Mouse (Mus musculus): ENCODE measurements around the gene Krtap5-1. TPM values are rescaled to one million over a fixed set of nuclear protein-coding genes. Genes with fewer than 3 reads are reported as not detected.
"Not testable (repeated sequence)": the region's sequence is repeated elsewhere in the genome, so short reads cannot be mapped to it uniquely, and the experiment has no call there.

Krtap5-1 gene
- not detected in 2 replicates for polyA plus RNA-seq (2015; fragmentation: Nextera tagmentation; extraction: Ambion mirVana)

- not testable (repeated sequence) for H3K4me1 ChIP-seq (ENCODE audit: control insufficient read depth, insufficient read depth, low read length); H3K27me3 ChIP-seq (ENCODE audit: control insufficient read depth, insufficient read depth, low read length); H3K9me3 ChIP-seq (replicated peaks; ENCODE audit: control insufficient read depth, low read length); H3K4me3 ChIP-seq (ENCODE audit: low read length); ATAC-seq (replicated peaks; ENCODE audit: extremely low read depth, insufficient read depth, low FRiP score); H3K27ac ChIP-seq (ENCODE audit: low read length); H3K4me2 ChIP-seq (ENCODE audit: low read depth, low read length); H3K36me3 ChIP-seq (ENCODE audit: control insufficient read depth, insufficient read depth); H3K9ac ChIP-seq (ENCODE audit: low read length)
Observed at GRCm38 (mm10) chr7:142297018-142297417, at the start of gene Krtap5-1. Gene Krtap5-1 (minus strand): TSS chr7:142297118.

- WGBS, result 64% methylated on average over 3 of the region's 3 CpGs
- H3K36me3 ChIP-seq (ENCODE audit: control insufficient read depth, insufficient read depth), result no peaks in the 10 kb centered on the region
- ATAC-seq (replicated peaks; ENCODE audit: extremely low read depth, insufficient read depth, low FRiP score), result no peak; the same call in 1 of the 2 replicates
- H3K4me1 ChIP-seq (ENCODE audit: control insufficient read depth, insufficient read depth, low read length), result peaks cover 18% of the 10 kb centered on the region
- H3K4me3 ChIP-seq (ENCODE audit: low read length), result no peak overlapping the region
- H3K4me2 ChIP-seq (ENCODE audit: low read depth, low read length), result no peak overlapping the region
- H3K9me3 ChIP-seq (replicated peaks; ENCODE audit: control insufficient read depth, low read length), result no peaks in the 10 kb centered on the region
- peak overlapping the region; percentile 25; the same call in 1 of the 2 replicates for H3K9ac ChIP-seq (ENCODE audit: low read length)
- peak overlapping the region; percentile 18; the same call in 1 of the 2 replicates for H3K27ac ChIP-seq (ENCODE audit: low read length)
- H3K27me3 ChIP-seq (ENCODE audit: control insufficient read depth, insufficient read depth, low read length), result no peaks in the 10 kb centered on the region
Observed at GRCm38 (mm10) chr7:142342247-142342640, 45.3 kb upstream of the Krtap5-1 start.

- WGBS, result 62% methylated on average over 10 of the region's 10 CpGs
- peak; percentile 38; the same call in 1 of the 2 replicates for ATAC-seq (replicated peaks; ENCODE audit: extremely low read depth, insufficient read depth, low FRiP score)
- Histone ChIP-seq H3K4me1 (ENCODE audit: control insufficient read depth, insufficient read depth, low read length) (peaks cover 18% of the 10 kb centered on the region), H3K27me3 (ENCODE audit: control insufficient read depth, insufficient read depth, low read length) (no peaks in the 10 kb centered on the region), H3K27ac (ENCODE audit: low read length) (no peak overlapping the region), H3K9me3 (replicated peaks; ENCODE audit: control insufficient read depth, low read length) (no peaks in the 10 kb centered on the region), H3K9ac (ENCODE audit: low read length) (no peak overlapping the region; the same call in 1 of the 2 replicates), H3K4me2 (ENCODE audit: low read depth, low read length) (no peak overlapping the region), H3K4me3 (ENCODE audit: low read length) (no peak overlapping the region), H3K36me3 (ENCODE audit: control insufficient read depth, insufficient read depth) (no peaks in the 10 kb centered on the region)
Observed at GRCm38 (mm10) chr7:142341564-142342246, 44.8 kb upstream of the Krtap5-1 start.

GRCm38 (mm10) chr7:142340269-142340970, 43.5 kb upstream of the Krtap5-1 start:
- Histone ChIP-seq H3K4me1 (ENCODE audit: control insufficient read depth, insufficient read depth, low read length) (peaks cover 18% of the 10 kb centered on the region), H3K9me3 (replicated peaks; ENCODE audit: control insufficient read depth, low read length) (no peaks in the 10 kb centered on the region), H3K36me3 (ENCODE audit: control insufficient read depth, insufficient read depth) (no peaks in the 10 kb centered on the region), H3K27ac (ENCODE audit: low read length) (peak overlapping the region; percentile 25; the same call in 1 of the 2 replicates), H3K9ac (ENCODE audit: low read length) (no peak overlapping the region), H3K4me2 (ENCODE audit: low read depth, low read length) (no peak overlapping the region), H3K27me3 (ENCODE audit: control insufficient read depth, insufficient read depth, low read length) (no peaks in the 10 kb centered on the region), H3K4me3 (ENCODE audit: low read length) (no peak overlapping the region)
- WGBS, result 51% methylated on average over 10 of the region's 10 CpGs
- no peak for ATAC-seq (replicated peaks; ENCODE audit: extremely low read depth, insufficient read depth, low FRiP score)

- Histone ChIP-seq H3K36me3 (ENCODE audit: control insufficient read depth, insufficient read depth) (no peaks in the 10 kb centered on the region), H3K4me1 (ENCODE audit: control insufficient read depth, insufficient read depth, low read length) (peaks cover 17% of the 10 kb centered on the region), H3K27ac (ENCODE audit: low read length) (no peak overlapping the region), H3K4me3 (ENCODE audit: low read length) (no peak overlapping the region), H3K4me2 (ENCODE audit: low read depth, low read length) (no peak overlapping the region), H3K27me3 (ENCODE audit: control insufficient read depth, insufficient read depth, low read length) (no peaks in the 10 kb centered on the region), H3K9ac (ENCODE audit: low read length) (no peak overlapping the region), H3K9me3 (replicated peaks; ENCODE audit: control insufficient read depth, low read length) (no peaks in the 10 kb centered on the region)
- 83% methylated on average over 8 of the region's 8 CpGs for WGBS
- no peak for ATAC-seq (replicated peaks; ENCODE audit: extremely low read depth, insufficient read depth, low FRiP score)
Observed at GRCm38 (mm10) chr7:142335151-142335550, 38.2 kb upstream of the Krtap5-1 start.

- Histone ChIP-seq H3K4me1 (ENCODE audit: control insufficient read depth, insufficient read depth, low read length) (peaks cover 26% of the 10 kb centered on the region), H3K9me3 (replicated peaks; ENCODE audit: control insufficient read depth, low read length) (no peaks in the 10 kb centered on the region), H3K27ac (ENCODE audit: low read length) (no peak overlapping the region), H3K4me3 (ENCODE audit: low read length) (no peak overlapping the region), H3K27me3 (ENCODE audit: control insufficient read depth, insufficient read depth, low read length) (no peaks in the 10 kb centered on the region), H3K36me3 (ENCODE audit: control insufficient read depth, insufficient read depth) (no peaks in the 10 kb centered on the region), H3K9ac (ENCODE audit: low read length) (no peak overlapping the region), H3K4me2 (ENCODE audit: low read depth, low read length) (no peak overlapping the region)
- WGBS, result 0% methylated on average over 3 of the region's 3 CpGs
- no peak; the same call in 1 of the 2 replicates for ATAC-seq (replicated peaks; ENCODE audit: extremely low read depth, insufficient read depth, low FRiP score)
Observed at GRCm38 (mm10) chr7:142334246-142334645, 37.3 kb upstream of the Krtap5-1 start.

- not testable (repeated sequence) for H3K9me3 ChIP-seq (replicated peaks; ENCODE audit: control insufficient read depth, low read length); H3K36me3 ChIP-seq (ENCODE audit: control insufficient read depth, insufficient read depth); H3K4me2 ChIP-seq (ENCODE audit: low read depth, low read length); H3K27me3 ChIP-seq (ENCODE audit: control insufficient read depth, insufficient read depth, low read length); ATAC-seq (replicated peaks; ENCODE audit: extremely low read depth, insufficient read depth, low FRiP score); H3K27ac ChIP-seq (ENCODE audit: low read length); H3K9ac ChIP-seq (ENCODE audit: low read length); H3K4me3 ChIP-seq (ENCODE audit: low read length)
- 70% methylated on average over 2 of the region's 9 CpGs for WGBS
- H3K4me1 ChIP-seq (ENCODE audit: control insufficient read depth, insufficient read depth, low read length), result peaks cover 23% of the 10 kb centered on the region
Observed at GRCm38 (mm10) chr7:142332741-142333140, 35.8 kb upstream of the Krtap5-1 start.

GRCm38 (mm10) chr7:142331281-142331680, 34.4 kb upstream of the Krtap5-1 start:
- Histone ChIP-seq H3K9me3 (replicated peaks; ENCODE audit: control insufficient read depth, low read length) (no peaks in the 10 kb centered on the region), H3K4me3 (ENCODE audit: low read length) (no peak overlapping the region), H3K4me1 (ENCODE audit: control insufficient read depth, insufficient read depth, low read length) (peaks cover 30% of the 10 kb centered on the region), H3K4me2 (ENCODE audit: low read depth, low read length) (no peak overlapping the region), H3K9ac (ENCODE audit: low read length) (no peak overlapping the region), H3K27ac (ENCODE audit: low read length) (peak overlapping the region; percentile 86), H3K27me3 (ENCODE audit: control insufficient read depth, insufficient read depth, low read length) (no peaks in the 10 kb centered on the region), H3K36me3 (ENCODE audit: control insufficient read depth, insufficient read depth) (no peaks in the 10 kb centered on the region)
- ATAC-seq (replicated peaks; ENCODE audit: extremely low read depth, insufficient read depth, low FRiP score), result no peak
- WGBS, result 58% methylated on average over 4 of the region's 4 CpGs

GRCm38 (mm10) chr7:142330271-142330724, 33.4 kb upstream of the Krtap5-1 start:
- 10% methylated on average over 9 of the region's 9 CpGs for WGBS
- peak; percentile 90 for ATAC-seq (replicated peaks; ENCODE audit: extremely low read depth, insufficient read depth, low FRiP score)
- H3K4me1 ChIP-seq (ENCODE audit: control insufficient read depth, insufficient read depth, low read length), result peaks cover 30% of the 10 kb centered on the region
- no peak overlapping the region for H3K4me2 ChIP-seq (ENCODE audit: low read depth, low read length)
- H3K36me3 ChIP-seq (ENCODE audit: control insufficient read depth, insufficient read depth), result no peaks in the 10 kb centered on the region
- no peaks in the 10 kb centered on the region for H3K27me3 ChIP-seq (ENCODE audit: control insufficient read depth, insufficient read depth, low read length)
- H3K9me3 ChIP-seq (replicated peaks; ENCODE audit: control insufficient read depth, low read length), result no peaks in the 10 kb centered on the region
- H3K27ac ChIP-seq (ENCODE audit: low read length), result peak overlapping the region; percentile 86
- no peak overlapping the region for H3K4me3 ChIP-seq (ENCODE audit: low read length)
- 0 out of 2 replicates have a peak overlapping the region, but pooled peaks have one; percentile 36 for H3K9ac ChIP-seq (ENCODE audit: low read length)

Measured in heart, embryonic 16.5 days (tissue).